Mouse (Mus musculus): Measurements from ENCODE around the gene Slc25a48. TPM values are rescaled to one million over a fixed set of nuclear protein-coding genes. Genes with fewer than 3 reads are reported as not detected.

Slc25a48 gene
- total RNA-seq (2014; rRNA removed): 0.05 and 0.28 TPM in 2 replicates
- 0.04 TPM in 1 of 2 replicates, not detected in the other for polyA plus RNA-seq (2015; fragmentation: Nextera tagmentation; extraction: Ambion mirVana)

- 0 out of 2 replicates have a peak within 1 kb of the TSS, but pooled peaks have one; percentile 8 for H3K9ac ChIP-seq (replicated peaks; ENCODE audit: low read length, poor library complexity, severe bottlenecking)
- H3K27me3 ChIP-seq (ENCODE audit: insufficient read depth, low read length): peaks cover 41% of the 10 kb centered on the region
- H3K27ac ChIP-seq (ENCODE audit: low read depth, low read length): no peak within 1 kb of the TSS
- no peaks in the 10 kb centered on the region for H3K36me3 ChIP-seq (ENCODE audit: insufficient read depth, low read length)
- ATAC-seq (ENCODE audit: low FRiP score) (no peak), DNase-seq (ENCODE audit: low spot score) (no peak)
- H3K4me2 ChIP-seq (ENCODE audit: low read depth, low read length, poor library complexity, severe bottlenecking): peak within 1 kb of the TSS; percentile 61
- peak within 1 kb of the TSS; percentile 34 for H3K4me3 ChIP-seq (ENCODE audit: low read depth, low read length)
- H3K4me1 ChIP-seq (ENCODE audit: insufficient read depth, low read length): peaks cover 6% of the 10 kb centered on the region
- no peak for TF ChIP-seq CTCF (IDR thresholded peaks at IDR 0.05)
- no peaks in the 10 kb centered on the region for H3K9me3 ChIP-seq (ENCODE audit: low read length)
- WGBS: 6% methylated on average over 51 of the region's 51 CpGs
These were observed at the start of gene Slc25a48 for GRCm38 (mm10) chr13:56438211-56439075. Slc25a48 (plus strand) TSS chr13:56438355.

- 52% methylated on average over 5 of the region's 5 CpGs for WGBS
- no peak for ATAC-seq (ENCODE audit: low FRiP score)
- no peak overlapping the region for H3K27ac ChIP-seq (ENCODE audit: low read depth, low read length)
- H3K9me3 ChIP-seq (ENCODE audit: low read length): no peaks in the 10 kb centered on the region
- no peak overlapping the region for H3K4me2 ChIP-seq (ENCODE audit: low read depth, low read length, poor library complexity, severe bottlenecking)
- no peaks in the 10 kb centered on the region for H3K4me1 ChIP-seq (ENCODE audit: insufficient read depth, low read length)
- no peak overlapping the region for H3K4me3 ChIP-seq (ENCODE audit: low read depth, low read length)
- DNase-seq (ENCODE audit: low spot score): peak; percentile 58
- no peak for TF ChIP-seq CTCF (IDR thresholded peaks at IDR 0.05)
- H3K27me3 ChIP-seq (ENCODE audit: insufficient read depth, low read length): no peaks in the 10 kb centered on the region
- no peak overlapping the region for H3K9ac ChIP-seq (replicated peaks; ENCODE audit: low read length, poor library complexity, severe bottlenecking)
- H3K36me3 ChIP-seq (ENCODE audit: insufficient read depth, low read length): no peaks in the 10 kb centered on the region
These were observed 40.6 kb upstream of the Slc25a48 start for GRCm38 (mm10) chr13:56397572-56397971.

- no peak overlapping the region for H3K27ac ChIP-seq (ENCODE audit: low read depth, low read length)
- DNase-seq (ENCODE audit: low spot score) (no peak), ATAC-seq (ENCODE audit: low FRiP score) (no peak)
- no peak overlapping the region for H3K9ac ChIP-seq (replicated peaks; ENCODE audit: low read length, poor library complexity, severe bottlenecking)
- no peaks in the 10 kb centered on the region for H3K9me3 ChIP-seq (ENCODE audit: low read length)
- no peak overlapping the region for H3K4me2 ChIP-seq (ENCODE audit: low read depth, low read length, poor library complexity, severe bottlenecking)
- no peaks in the 10 kb centered on the region for H3K36me3 ChIP-seq (ENCODE audit: insufficient read depth, low read length)
- H3K4me3 ChIP-seq (ENCODE audit: low read depth, low read length): no peak overlapping the region
- 49% methylated on average over 4 of the region's 4 CpGs for WGBS
- TF ChIP-seq CTCF (IDR thresholded peaks at IDR 0.05): no peak
- no peaks in the 10 kb centered on the region for H3K4me1 ChIP-seq (ENCODE audit: insufficient read depth, low read length)
- H3K27me3 ChIP-seq (ENCODE audit: insufficient read depth, low read length): no peaks in the 10 kb centered on the region
These were observed 37.0 kb upstream of the Slc25a48 start for GRCm38 (mm10) chr13:56401186-56401585.

- H3K4me2 ChIP-seq (ENCODE audit: low read depth, low read length, poor library complexity, severe bottlenecking): no peak overlapping the region
- H3K27me3 ChIP-seq (ENCODE audit: insufficient read depth, low read length): no peaks in the 10 kb centered on the region
- no peaks in the 10 kb centered on the region for H3K9me3 ChIP-seq (ENCODE audit: low read length)
- ATAC-seq (ENCODE audit: low FRiP score) (no peak), DNase-seq (ENCODE audit: low spot score) (no peak)
- H3K27ac ChIP-seq (ENCODE audit: low read depth, low read length): no peak overlapping the region
- no peaks in the 10 kb centered on the region for H3K36me3 ChIP-seq (ENCODE audit: insufficient read depth, low read length)
- no peak for TF ChIP-seq CTCF (IDR thresholded peaks at IDR 0.05)
- no peaks in the 10 kb centered on the region for H3K4me1 ChIP-seq (ENCODE audit: insufficient read depth, low read length)
- WGBS: 91% methylated on average over 8 of the region's 8 CpGs
- H3K9ac ChIP-seq (replicated peaks; ENCODE audit: low read length, poor library complexity, severe bottlenecking): no peak overlapping the region
- H3K4me3 ChIP-seq (ENCODE audit: low read depth, low read length): no peak overlapping the region
These were observed 34.6 kb upstream of the Slc25a48 start for GRCm38 (mm10) chr13:56403381-56404086.

GRCm38 (mm10) chr13:56404511-56405140 lies 33.5 kb upstream of the Slc25a48 start:
- no peak for TF ChIP-seq CTCF (IDR thresholded peaks at IDR 0.05)
- no peaks in the 10 kb centered on the region for H3K9me3 ChIP-seq (ENCODE audit: low read length)
- DNase-seq (ENCODE audit: low spot score) (no peak), ATAC-seq (ENCODE audit: low FRiP score) (no peak)
- WGBS: 79% methylated on average over 6 of the region's 6 CpGs
- H3K27me3 ChIP-seq (ENCODE audit: insufficient read depth, low read length): no peaks in the 10 kb centered on the region
- no peaks in the 10 kb centered on the region for H3K4me1 ChIP-seq (ENCODE audit: insufficient read depth, low read length)
- no peak overlapping the region for H3K4me3 ChIP-seq (ENCODE audit: low read depth, low read length)
- H3K4me2 ChIP-seq (ENCODE audit: low read depth, low read length, poor library complexity, severe bottlenecking): no peak overlapping the region
- no peak overlapping the region for H3K27ac ChIP-seq (ENCODE audit: low read depth, low read length)
- H3K9ac ChIP-seq (replicated peaks; ENCODE audit: low read length, poor library complexity, severe bottlenecking): no peak overlapping the region
- no peaks in the 10 kb centered on the region for H3K36me3 ChIP-seq (ENCODE audit: insufficient read depth, low read length)

All from midbrain, postnatal 0 days (tissue).